Mouse (Mus musculus) CH12.LX (cell line): Measurements from ENCODE around the gene Clec3b. TPM values are rescaled to one million over a fixed set of nuclear protein-coding genes. Genes with fewer than 3 reads are reported as not detected.

Source experiments
- DNase-seq: peaks from one replicate; pipeline ENCODE4 v3.0.0-alpha.2; 2013; ENCODE audit errors: extremely low read depth
- H3K27ac ChIP-seq: 2 replicates; pipeline ENCODE4 v1.5.1; 2012; ENCODE audit warnings: low read depth, mild to moderate bottlenecking, control low read depth, moderate library complexity; ENCODE audit not compliant: insufficient read depth
- H3K27me3 ChIP-seq: replicated peaks from 2 replicates; pipeline ENCODE3; 2012; ENCODE audit warnings: inconsistent platforms
- H3K36me3 ChIP-seq, 2 experiments: replicated peaks in 1 of 2; 2 replicates each; pipeline versions ENCODE3 to v1.6.1; 2012; ENCODE audit warnings: inconsistent platforms in 1 of 2, low read length in 1 of 2, mild to moderate bottlenecking in 1 of 2, mixed read lengths in 1 of 2, moderate library complexity in 1 of 2; ENCODE audit not compliant: control insufficient read depth in 1 of 2, insufficient read depth in 1 of 2
- H3K4me1 ChIP-seq, 2 experiments: 2 replicates each; pipeline ENCODE4 v1.6.1; 2012; ENCODE audit warnings: inconsistent platforms in 1 of 2, moderate library complexity in 1 of 2; ENCODE audit not compliant: insufficient read depth in 2 of 2, control insufficient read depth in 1 of 2
- H3K4me2 ChIP-seq: 2 replicates; pipeline ENCODE4 v1.6.1; 2012; ENCODE audit warnings: low read depth, mild to moderate bottlenecking, control low read depth; ENCODE audit not compliant: poor library complexity, insufficient read depth, severe bottlenecking
- H3K4me3 ChIP-seq, 3 experiments: fragments of 150-350 bp in 1 of 3; sonication (generic) in 1 of 3; replicated peaks in 1 of 3; 2 replicates each; pipeline versions ENCODE3 to v1.5.1; 2011 to 2012; ENCODE audit warnings: low read depth in 2 of 3, low read length in 2 of 3, mild to moderate bottlenecking in 2 of 3, moderate library complexity in 2 of 3, control low read depth in 1 of 3, improper control_type of control experiment in 1 of 3, inconsistent platforms in 1 of 3, mixed read lengths in 1 of 3; ENCODE audit not compliant: poor library complexity in 1 of 3
- H3K79me2 ChIP-seq: replicated peaks from 2 replicates; pipeline ENCODE4 v1.6.1; 2012; ENCODE audit warnings: mild to moderate bottlenecking, moderate library complexity; ENCODE audit not compliant: control insufficient read depth, poor library complexity, insufficient read depth, severe bottlenecking; ENCODE audit errors: extremely low read depth
- H3K9ac ChIP-seq: 2 replicates; pipeline ENCODE4 v1.6.1; 2012; ENCODE audit warnings: low read depth, mild to moderate bottlenecking, control low read depth, moderate library complexity; ENCODE audit not compliant: insufficient read depth
- H3K9me3 ChIP-seq: replicated peaks from 2 replicates; pipeline ENCODE3; 2012; ENCODE audit warnings: low read length, inconsistent platforms, mixed read lengths
- BHLHE40 ChIP-seq: IDR thresholded peaks from 2 replicates; pipeline ENCODE4 v1.6.1; 2011; ENCODE audit warnings: mild to moderate bottlenecking, low read depth, low read length, improper control_type of control experiment
- CHD1 ChIP-seq: IDR thresholded peaks from 2 replicates; pipeline ENCODE4 v1.6.1; 2012; ENCODE audit warnings: low read depth, low read length, improper control_type of control experiment, inconsistent platforms
- CHD2 ChIP-seq: IDR thresholded peaks from 2 replicates; pipeline ENCODE4 v1.6.1; 2011; ENCODE audit warnings: low read length, improper control_type of control experiment
- CTCF ChIP-seq, 2 experiments: IDR thresholded peaks in 1 of 2; conservative IDR thresholded peaks in 1 of 2; 2 replicates each; pipeline ENCODE4 v1.5.1; 2011 to 2012; ENCODE audit warnings: low read depth in 2 of 2, low read length in 2 of 2, improper control_type of control experiment in 1 of 2, inconsistent platforms in 1 of 2, mild to moderate bottlenecking in 1 of 2, moderate library complexity in 1 of 2
- E2F4 ChIP-seq: IDR thresholded peaks from 2 replicates; pipeline ENCODE4 v1.6.1; 2011; ENCODE audit warnings: low read depth, low read length, improper control_type of control experiment; ENCODE audit not compliant: insufficient replicate concordance
- EP300 ChIP-seq: IDR thresholded peaks from 2 replicates; pipeline ENCODE4 v1.6.1; 2011; ENCODE audit warnings: low read length, improper control_type of control experiment
- GABPA ChIP-seq: IDR thresholded peaks from 2 replicates; pipeline ENCODE4 v1.6.1; 2012; ENCODE audit warnings: low read depth, low read length, improper control_type of control experiment, inconsistent platforms; ENCODE audit not compliant: insufficient replicate concordance
- HCFC1 ChIP-seq: IDR thresholded peaks from 2 replicates; pipeline ENCODE4 v1.6.1; 2012; ENCODE audit warnings: low read depth, mild to moderate bottlenecking, inconsistent platforms, low read length, improper control_type of control experiment
- IRF4 ChIP-seq: IDR thresholded peaks from 2 replicates; pipeline ENCODE4 v1.6.1; 2014; ENCODE audit warnings: low read depth, mild to moderate bottlenecking, inconsistent platforms, low read length, improper control_type of control experiment
- JUN ChIP-seq: IDR thresholded peaks from 2 replicates; pipeline ENCODE4 v1.6.1; 2011; ENCODE audit warnings: low read depth, mild to moderate bottlenecking, low read length, improper control_type of control experiment, moderate library complexity; ENCODE audit not compliant: insufficient read depth
- KAT2A ChIP-seq: IDR thresholded peaks from 2 replicates; pipeline ENCODE4 v1.6.1; 2012; ENCODE audit warnings: low read length, improper control_type of control experiment, inconsistent platforms; ENCODE audit not compliant: insufficient replicate concordance
- MAX ChIP-seq: IDR thresholded peaks from 2 replicates; pipeline ENCODE4 v1.6.1; 2011; ENCODE audit warnings: low read length, improper control_type of control experiment
- MYC ChIP-seq: IDR thresholded peaks from 2 replicates; pipeline ENCODE4 v1.6.1; 2011; ENCODE audit warnings: low read depth, mild to moderate bottlenecking, improper control_type of control experiment, low read length
- NELFE ChIP-seq: IDR thresholded peaks from 2 replicates; pipeline ENCODE4 v1.6.1; 2011; ENCODE audit warnings: low read depth, low read length, improper control_type of control experiment
- NRF1 ChIP-seq: IDR thresholded peaks from 2 replicates; pipeline ENCODE4 v1.6.1; 2014; ENCODE audit warnings: low read depth, mild to moderate bottlenecking, inconsistent platforms, low read length, improper control_type of control experiment, moderate library complexity
- PAX5 ChIP-seq: IDR thresholded peaks from 2 replicates; pipeline ENCODE4 v1.6.1; 2012; ENCODE audit warnings: low read length, inconsistent platforms, mixed read lengths
- POLR2A ChIP-seq: IDR thresholded peaks from 2 replicates; pipeline ENCODE4 v1.6.1; 2011; ENCODE audit warnings: low read depth, mild to moderate bottlenecking, improper control_type of control experiment, low read length
- POLR2AphosphoS2 ChIP-seq: IDR thresholded peaks from 2 replicates; pipeline ENCODE4 v1.6.1; 2011; ENCODE audit warnings: low read depth, low read length, improper control_type of control experiment
- RAD21 ChIP-seq: IDR thresholded peaks from 2 replicates; pipeline ENCODE4 v1.6.1; 2011; ENCODE audit warnings: low read depth, mild to moderate bottlenecking, low read length, improper control_type of control experiment, moderate library complexity
- SIN3A ChIP-seq: IDR thresholded peaks from 2 replicates; pipeline ENCODE4 v1.6.1; 2012; ENCODE audit warnings: low read length, improper control_type of control experiment, inconsistent platforms
- TCF12 ChIP-seq: IDR thresholded peaks from 2 replicates; pipeline ENCODE4 v1.6.1; 2014; ENCODE audit warnings: low read depth, mild to moderate bottlenecking, inconsistent platforms, low read length, improper control_type of control experiment
- UBTF ChIP-seq: IDR thresholded peaks from 2 replicates; pipeline ENCODE4 v1.6.1; 2012; ENCODE audit warnings: low read depth, mild to moderate bottlenecking, inconsistent platforms, low read length, improper control_type of control experiment, moderate library complexity
- ZMIZ1 ChIP-seq: IDR thresholded peaks from 2 replicates; pipeline ENCODE4 v1.6.1; 2012; ENCODE audit warnings: low read depth, mild to moderate bottlenecking, inconsistent platforms, low read length, improper control_type of control experiment
- dilution Hi-C: fragments of 300-500 bp; cut with MboI; formaldehyde crosslinking; loops from 2 replicates; pipeline ENCODE4 v1.14.3; 2020; ENCODE audit warnings: low sequenced_read_pairs; ENCODE audit not compliant: extremely low pct_unique_long_range_greater_than_20kb, extremely low pct_ligation_motif_present
- in situ Hi-C: fragments of 300-500 bp; cut with MboI; formaldehyde crosslinking; loops from 3 replicates; pipeline ENCODE4 v1.14.3; 2019; ENCODE audit warnings: low sequenced_read_pairs, low pct_ligation_motif_present, low pct_unique_long_range_greater_than_20kb, mixed read lengths
- polyA plus RNA-seq: library from polyadenylated mRNA; unstranded; fragments of >175 nt; gene quantifications from 2 replicates; pipeline ENCODE4 v1.2.1, GENCODE M21; 2012; ENCODE audit warnings: low read depth; ENCODE audit not compliant: insufficient read length
- total RNA-seq, 2 experiments: library from RNA; depleted of rRNA; stranded (reverse); fragments of 300-350 nt in 1 of 2; fragments of >200 nt in 1 of 2; gene quantifications; 2 replicates each; pipeline ENCODE4 v1.2.3; 2012 to 2014

Gene Clec3b
- total and polyA plus RNA-seq, 3 experiments: 0.31 TPM; not detected in 2

- Histone ChIP-seq H3K79me2 (no peaks in the 10 kb centered on the region), H3K4me1 (peaks cover 4 to 33% of the 10 kb centered on the region in 2 experiments; a peak in 3 of 4 replicates), H3K27me3 (no peaks in the 10 kb centered on the region), H3K4me3 (no peak overlapping the region), H3K9me3 (no peaks in the 10 kb centered on the region), H3K36me3 (peaks cover 31 to 63% of the 10 kb centered on the region in 2 experiments), H3K4me2 (no peak overlapping the region), H3K27ac (no peak overlapping the region), H3K9ac (no peak overlapping the region)
- dilution Hi-C loops: no loop called here
- DNase-seq: no peak
- no peak for TF ChIP-seq GABPA
- TF ChIP-seq POLR2AphosphoS2: no peak
- no peak for TF ChIP-seq CHD2
- TF ChIP-seq UBTF: no peak
- no peak for TF ChIP-seq RAD21
- TF ChIP-seq KAT2A: no peak
- no peak for TF ChIP-seq E2F4
- no peak for TF ChIP-seq CTCF (conservative IDR thresholded peaks at IDR 0.05 in 1 of 2, IDR thresholded peaks at IDR 0.05 in 1 of 2; ENCODE audit: low read depth in 2 of 2, low read length in 2 of 2)
- no peak for TF ChIP-seq POLR2A
- TF ChIP-seq JUN: no peak
- TF ChIP-seq CHD1: no peak
- TF ChIP-seq MAX: no peak
- in situ Hi-C loops: no loop called here
Measured at GRCm38 (mm10) chr9:123183226-123183625, 32.5 kb downstream of the Clec3b start.

- dilution Hi-C loops (no loop called here), in situ Hi-C loops (no loop called here)
- no peak overlapping the region for H3K9ac ChIP-seq
- peak; percentile 62 for DNase-seq
- no peak overlapping the region for H3K27ac ChIP-seq
- TF ChIP-seq SIN3A (no peak), CHD2 (0 out of 2 replicates have a peak, but pooled peaks have one; percentile 25), IRF4 (peak; percentile 59; the same call in 1 of the 2 replicates)
- H3K79me2 ChIP-seq: no peaks in the 10 kb centered on the region
- H3K9me3 ChIP-seq: no peaks in the 10 kb centered on the region
- no peak overlapping the region for H3K4me2 ChIP-seq
- H3K4me3 ChIP-seq: no peak overlapping the region
- H3K27me3 ChIP-seq: no peaks in the 10 kb centered on the region
- H3K4me1 ChIP-seq: peaks cover 4 to 33% of the 10 kb centered on the region in 2 experiments; a peak in 3 of 4 replicates
- peaks cover 29 to 57% of the 10 kb centered on the region in 2 experiments for H3K36me3 ChIP-seq
Measured at GRCm38 (mm10) chr9:123185546-123185945, 34.8 kb downstream of the Clec3b start.

GRCm38 (mm10) chr9:123186151-123186550 lies 35.4 kb downstream of the Clec3b start:
- H3K36me3 ChIP-seq: peaks cover 27 to 55% of the 10 kb centered on the region in 2 experiments
- in situ Hi-C loops: no loop called here
- H3K4me1 ChIP-seq: peaks cover 4 to 33% of the 10 kb centered on the region in 2 experiments; a peak in 3 of 4 replicates
- DNase-seq: no peak
- no peak overlapping the region for H3K27ac ChIP-seq
- H3K9ac ChIP-seq: no peak overlapping the region
- H3K9me3 ChIP-seq: no peaks in the 10 kb centered on the region
- no peaks in the 10 kb centered on the region for H3K27me3 ChIP-seq
- H3K4me3 ChIP-seq: no peak overlapping the region
- no peak overlapping the region for H3K4me2 ChIP-seq
- no peaks in the 10 kb centered on the region for H3K79me2 ChIP-seq
- TF ChIP-seq ZMIZ1 (no peak), BHLHE40 (no peak), HCFC1 (no peak), CTCF (conservative IDR thresholded peaks at IDR 0.05 in 1 of 2, IDR thresholded peaks at IDR 0.05 in 1 of 2; ENCODE audit: low read depth in 2 of 2, low read length in 2 of 2) (no peak), MYC (no peak), TCF12 (no peak), EP300 (no peak), PAX5 (no peak), POLR2AphosphoS2 (no peak), NRF1 (no peak), MAX (no peak), NELFE (no peak), UBTF (no peak)
- dilution Hi-C loops: no loop called here
